Mouse (Mus musculus) lung, adult 2 months (tissue): Measurements from ENCODE around the gene Fat1.

Experiments used
- CTCF ChIP-seq: fragments of 200-500 bp; IDR thresholded peaks from 2 replicates; pipeline ENCODE4 v1.5.1; 2011; ENCODE audit warnings: mild to moderate bottlenecking, low read length, control low read depth; ENCODE audit not compliant: insufficient read depth
- POLR2A ChIP-seq: fragments of 200-500 bp; IDR thresholded peaks from 2 replicates; pipeline ENCODE4 v1.6.1; 2011; ENCODE audit warnings: low read depth, mild to moderate bottlenecking, control low read depth, low read length, borderline replicate concordance; ENCODE audit errors: extremely low read depth

DNA sequence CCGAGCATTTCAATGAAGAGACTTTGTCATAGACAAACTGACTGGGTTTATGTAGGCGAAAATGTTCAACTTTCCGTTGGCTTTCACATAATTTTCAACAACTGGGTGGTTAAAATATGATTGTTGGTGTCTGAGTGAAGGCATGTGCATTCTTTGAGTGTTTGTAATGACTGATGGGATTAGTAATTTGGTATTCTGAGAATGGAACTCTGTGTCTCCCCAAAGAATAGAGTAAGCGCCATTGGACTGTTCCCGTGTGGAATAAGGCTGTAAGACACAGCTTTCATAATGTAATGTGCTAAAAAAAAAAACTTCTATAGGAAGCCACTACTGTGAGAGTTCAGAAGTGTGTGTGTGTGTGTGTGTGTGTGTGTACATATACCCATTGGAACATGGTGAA is 84.0 kb downstream of the Fat1 start:
- TF ChIP-seq POLR2A, result no peak
- TF ChIP-seq CTCF, result no peak
